Mouse (Mus musculus) cortical plate, adult 2 months (tissue): ENCODE data around the gene Lrch4. TPM values are rescaled to one million over a fixed set of nuclear protein-coding genes. Genes with fewer than 3 reads are reported as not detected.

ENCODE experiments used
- H3K27ac ChIP-seq: fragments of 200-500 bp; 2 replicates; pipeline ENCODE4 v1.5.1; 2012; ENCODE audit warnings: low read length, control low read depth, inconsistent platforms; ENCODE audit not compliant: insufficient read depth
- H3K4me1 ChIP-seq: fragments of 200-500 bp; 2 replicates; pipeline ENCODE4 v1.6.1; 2011; ENCODE audit warnings: low read length; ENCODE audit not compliant: control insufficient read depth, insufficient read depth
- H3K4me3 ChIP-seq: fragments of 200-500 bp; 2 replicates; pipeline ENCODE4 v1.5.1; 2011; ENCODE audit warnings: mild to moderate bottlenecking, low read length, control low read depth; ENCODE audit not compliant: insufficient read depth
- CTCF ChIP-seq: fragments of 200-500 bp; IDR thresholded peaks from 2 replicates; pipeline ENCODE4 v1.5.1; 2011; ENCODE audit warnings: mild to moderate bottlenecking, control low read depth, low read length; ENCODE audit not compliant: insufficient read depth; ENCODE audit errors: extremely low read depth
- POLR2A ChIP-seq: fragments of 200-500 bp; IDR thresholded peaks from 2 replicates; pipeline ENCODE4 v1.6.1; 2011; ENCODE audit warnings: mild to moderate bottlenecking, low read length, control low read depth; ENCODE audit not compliant: insufficient read depth; ENCODE audit errors: extremely low read depth
- polyA plus RNA-seq: library from polyadenylated mRNA; depleted of rRNA; stranded (reverse); fragments of >200 nt; gene quantifications from 2 replicates; pipeline ENCODE4 v1.2.3, GENCODE M21; 2012; rRNA removed

Lrch4 gene
- 11.5 and 15.0 TPM in 2 replicates for polyA plus RNA-seq

DNA sequence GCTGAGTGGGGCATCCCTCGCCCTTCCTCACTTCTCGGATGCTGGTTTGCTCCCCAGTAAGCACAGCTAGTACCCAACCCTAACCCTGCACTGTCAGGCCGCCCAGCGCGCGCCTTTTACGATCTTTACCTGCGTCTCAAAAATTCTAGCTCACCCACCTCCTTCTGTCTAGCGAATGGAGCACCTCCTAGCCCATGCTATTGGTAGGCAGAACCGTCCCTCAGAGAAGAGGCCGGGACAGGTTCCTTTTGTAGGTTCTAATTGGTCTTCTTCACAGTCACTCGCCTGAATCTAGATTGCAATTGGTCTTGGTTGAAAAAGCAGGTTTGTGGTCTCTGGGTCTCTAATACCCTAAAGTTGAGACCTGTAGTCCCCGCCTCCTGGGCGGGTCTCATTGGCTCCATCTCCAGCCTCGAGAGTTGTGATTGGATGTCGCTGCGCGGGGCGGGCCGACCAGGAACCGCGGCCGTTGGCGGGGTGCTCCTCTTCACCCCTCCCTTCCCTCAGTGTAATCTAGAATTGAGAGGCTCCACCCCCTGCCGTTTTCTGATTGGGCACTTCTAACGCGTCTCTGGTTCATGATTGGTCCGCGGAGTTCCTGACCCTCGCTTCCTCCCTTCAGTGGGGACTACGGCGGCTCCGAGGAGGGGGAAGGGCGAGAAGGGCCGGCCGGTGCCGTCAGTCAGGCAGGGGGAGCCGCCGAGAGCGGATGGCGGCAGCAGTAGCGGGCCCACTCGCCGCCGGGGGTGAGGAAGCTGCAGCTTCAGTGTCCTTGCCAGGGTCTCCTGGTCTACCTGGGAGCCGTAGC lies at the start of gene Lrch4, which contains the start of the genes Fbxo24 and Gm20605:
Gene Lrch4, plus strand, starts transcription at position 624 of the 808 bp plus-strand sequence.
Gene Fbxo24, minus strand, starts transcription at position 505 of the 808 bp plus-strand sequence.
Gene Gm20605, plus strand, starts transcription at position 678 of the 808 bp plus-strand sequence.
- TF ChIP-seq CTCF (no peak), POLR2A (peak; percentile 93)
- Histone ChIP-seq H3K27ac (peak within 1 kb of the TSS; percentile 79), H3K4me1 (no peaks in the 10 kb centered on the region), H3K4me3 (peak within 1 kb of the TSS; percentile 90)

DNA sequence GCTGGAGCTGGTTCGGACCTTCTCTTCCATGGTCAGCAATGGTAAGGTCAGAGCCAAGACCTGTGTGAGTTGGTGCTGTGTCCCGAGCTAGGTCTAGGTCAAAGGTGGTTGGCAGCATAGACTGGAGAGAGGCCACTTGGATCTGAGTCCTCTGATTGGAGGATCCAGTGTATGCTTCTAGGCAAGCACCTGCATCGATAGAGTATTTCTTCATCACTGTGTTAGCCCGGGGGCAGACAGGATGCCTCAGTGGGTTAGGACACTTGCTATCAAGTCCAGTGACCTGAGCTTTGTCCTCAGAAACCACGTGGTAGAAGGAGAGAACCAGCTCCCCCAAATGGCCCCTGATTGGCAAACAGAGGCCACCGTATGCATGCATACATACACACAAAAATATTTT lies 48.7 kb upstream of the Lrch4 start:
- no peak overlapping the region for H3K4me3 ChIP-seq

DNA sequence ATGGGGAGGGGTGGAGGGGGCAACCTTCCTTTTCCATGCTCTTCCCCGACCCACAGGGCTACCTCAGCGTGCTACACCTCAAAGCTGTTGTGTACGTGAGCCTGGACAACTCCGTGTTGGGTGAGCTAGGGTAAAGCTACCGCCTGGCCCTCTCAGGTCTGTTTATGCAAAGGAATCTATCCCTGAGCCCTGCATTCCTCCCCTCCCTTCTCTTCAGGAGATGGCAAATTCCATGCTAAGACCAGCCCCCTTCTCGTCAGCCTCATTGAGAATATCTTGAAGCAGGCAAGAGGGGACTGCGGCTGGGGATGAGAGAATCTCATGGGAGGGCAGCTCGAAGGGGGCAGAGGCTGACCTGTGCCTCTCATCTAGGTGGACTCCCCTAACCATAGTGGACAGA lies 46.2 kb upstream of the Lrch4 start:
- Histone ChIP-seq H3K4me3 (no peak overlapping the region), H3K4me1 (no peaks in the 10 kb centered on the region), H3K27ac (no peak overlapping the region)
- no peak for TF ChIP-seq CTCF
- TF ChIP-seq POLR2A, result no peak

More for the DNA sequence above, 48.7 kb upstream of the Lrch4 start:
- no peak for TF ChIP-seq POLR2A
- no peak for TF ChIP-seq CTCF
- no peaks in the 10 kb centered on the region for H3K4me1 ChIP-seq
- H3K27ac ChIP-seq, result no peak overlapping the region

DNA sequence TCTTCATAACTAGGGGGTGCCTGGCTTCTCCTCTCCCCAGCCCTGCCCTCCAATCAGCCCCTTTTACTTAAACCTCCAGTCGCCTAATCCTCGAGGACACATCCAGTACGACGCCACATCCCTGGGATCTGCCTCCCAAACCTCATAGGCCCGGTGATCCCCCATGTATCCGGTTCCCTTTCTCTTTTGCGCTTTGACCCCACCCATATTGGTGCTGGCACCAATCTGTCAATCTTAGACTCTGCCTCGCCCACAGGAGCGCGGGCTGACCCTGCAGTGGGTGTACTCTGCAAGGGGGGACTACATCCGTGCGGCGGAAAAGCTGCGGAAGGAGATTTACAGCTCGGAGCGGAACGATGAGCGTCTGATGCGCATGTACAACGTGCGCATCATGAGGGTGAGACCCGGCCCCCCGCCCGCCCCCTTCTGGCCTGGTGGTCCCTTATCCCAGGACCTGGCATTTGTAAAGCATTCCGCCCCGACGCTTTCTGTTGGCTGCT lies 45.2 kb upstream of the Lrch4 start:
- Histone ChIP-seq H3K27ac (no peak overlapping the region), H3K4me1 (no peaks in the 10 kb centered on the region), H3K4me3 (peak overlapping the region; percentile 16)
- TF ChIP-seq CTCF (no peak), POLR2A (no peak; the same call in 1 of the 2 replicates)

DNA sequence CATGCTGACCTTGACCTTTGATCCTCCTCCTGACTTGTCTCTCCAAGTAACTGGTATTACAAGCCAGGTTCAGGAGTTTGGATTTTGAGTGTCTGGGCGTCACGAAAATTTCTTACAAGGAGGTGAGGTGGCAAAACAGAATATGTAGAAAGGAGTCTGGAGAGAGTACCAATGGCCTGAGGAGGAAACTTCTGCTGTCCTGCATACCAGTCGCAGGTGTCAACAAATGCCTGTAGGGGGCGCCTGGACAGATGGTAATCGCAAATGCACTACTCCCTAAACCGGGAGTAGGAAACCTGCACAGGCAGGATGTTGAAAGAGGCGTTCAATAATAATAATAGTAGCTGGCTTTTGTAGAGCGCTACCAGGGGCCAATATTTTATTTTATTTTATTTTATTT lies 43.9 kb upstream of the Lrch4 start:
- no peak overlapping the region for H3K27ac ChIP-seq

DNA sequence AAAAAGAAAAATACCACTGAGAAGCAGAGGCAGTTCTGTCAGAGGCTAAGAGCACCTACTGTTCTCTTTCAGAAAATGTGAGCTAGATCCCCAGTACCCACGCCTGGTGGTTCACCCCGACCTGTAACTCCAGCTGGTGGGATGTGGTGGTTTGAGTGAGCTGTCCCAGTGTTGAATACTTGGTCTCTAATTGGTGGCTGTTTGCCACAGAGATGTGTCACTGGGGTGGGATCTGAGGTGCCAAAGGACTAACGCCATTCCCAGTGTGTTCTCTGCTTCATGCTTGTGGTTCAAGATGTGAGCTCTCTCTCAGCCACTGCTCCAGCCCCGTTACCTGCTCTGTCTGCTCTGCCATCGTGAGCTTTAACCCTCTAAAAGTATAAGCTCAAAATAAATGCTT lies 38.4 kb upstream of the Lrch4 start:
- Histone ChIP-seq H3K4me3 (no peak overlapping the region), H3K27ac (no peak overlapping the region), H3K4me1 (no peaks in the 10 kb centered on the region)
- no peak for TF ChIP-seq POLR2A
- TF ChIP-seq CTCF, result no peak

More for the DNA sequence above, 43.9 kb upstream of the Lrch4 start:
- Histone ChIP-seq H3K4me3 (no peak overlapping the region), H3K4me1 (no peaks in the 10 kb centered on the region)
- TF ChIP-seq CTCF (peak; percentile 56), POLR2A (no peak)

DNA sequence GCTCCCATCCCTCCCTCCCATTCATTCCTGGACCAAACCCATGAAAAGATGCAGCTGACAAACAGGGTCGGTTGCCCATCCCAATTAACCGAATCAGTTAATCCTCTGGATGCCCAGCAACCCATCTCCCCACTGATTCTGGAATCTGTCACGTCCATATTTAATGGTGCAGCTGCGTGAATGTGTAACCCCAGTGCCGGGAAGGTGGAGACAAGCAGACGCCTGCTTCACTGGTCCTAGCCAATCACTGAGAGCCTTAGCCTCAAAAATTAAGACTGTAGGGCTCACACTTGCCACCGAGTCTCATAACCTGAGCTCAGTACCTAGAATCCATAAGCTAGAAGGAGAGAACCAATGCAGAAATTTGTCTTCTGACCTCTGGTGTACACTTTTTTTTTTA lies 33.0 kb upstream of the Lrch4 start:
- TF ChIP-seq POLR2A, result no peak
- no peak for TF ChIP-seq CTCF
- Histone ChIP-seq H3K27ac (no peak overlapping the region), H3K4me3 (no peak overlapping the region), H3K4me1 (peaks cover 4% of the 10 kb centered on the region)

DNA sequence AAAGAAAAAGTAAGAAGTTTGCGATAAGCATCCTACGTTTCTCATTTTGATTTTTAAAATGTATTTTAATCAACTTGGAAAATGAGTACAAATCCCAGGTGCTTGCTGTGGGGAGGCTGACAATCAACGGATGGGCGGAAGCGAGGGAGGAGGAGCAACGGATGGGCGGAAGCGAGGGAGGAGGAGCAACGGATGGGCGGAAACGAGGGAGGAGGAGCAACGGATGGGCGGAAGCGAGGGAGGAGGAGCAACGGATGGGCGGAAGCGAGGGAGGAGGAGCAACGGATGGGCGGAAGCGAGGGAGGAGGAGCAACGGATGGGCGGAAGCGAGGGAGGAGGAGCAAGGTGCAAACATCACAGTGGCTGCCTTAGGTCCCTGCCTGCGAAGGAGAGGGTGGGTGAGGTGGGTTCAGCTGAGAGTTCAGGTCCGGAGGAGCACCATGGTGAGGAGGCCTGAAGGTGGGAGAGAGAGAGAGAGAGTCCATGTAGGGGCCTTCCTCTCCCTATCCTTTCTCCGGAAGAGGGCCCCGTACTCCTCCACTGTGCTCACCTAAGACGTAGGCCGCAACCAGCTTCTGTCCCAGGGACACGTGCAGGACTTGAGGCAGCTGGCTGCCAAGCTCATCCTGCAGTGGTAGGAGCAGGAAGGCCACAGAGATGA lies 32.2 kb upstream of the Lrch4 start:
- H3K4me3 ChIP-seq, result no peak overlapping the region; the same call in 1 of the 2 replicates
- no peak for TF ChIP-seq CTCF
- TF ChIP-seq POLR2A, result no peak

DNA sequence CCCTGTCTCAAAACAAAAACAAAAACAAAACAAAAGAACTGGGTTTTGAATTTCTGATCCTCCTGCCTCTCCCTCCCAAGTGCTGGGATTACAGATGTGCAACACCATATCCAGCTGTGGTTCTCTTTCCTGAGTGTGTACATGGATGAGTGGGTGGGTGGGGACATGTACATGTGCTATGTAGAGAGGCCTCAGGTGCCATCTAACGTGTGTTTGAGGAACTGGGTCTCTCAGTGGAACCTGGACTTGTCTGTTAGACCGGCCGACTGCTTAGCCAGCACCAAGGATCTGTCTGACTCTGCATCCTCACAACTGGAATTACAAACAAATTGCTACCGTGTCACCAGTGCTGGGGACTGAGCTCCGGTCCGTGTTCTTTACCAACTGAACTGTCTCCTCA lies 31.3 kb upstream of the Lrch4 start:
- no peak for TF ChIP-seq CTCF
- TF ChIP-seq POLR2A, result no peak
- H3K4me1 ChIP-seq, result peaks cover 4% of the 10 kb centered on the region
- no peak overlapping the region for H3K27ac ChIP-seq
- no peak overlapping the region for H3K4me3 ChIP-seq

More for the DNA sequence above, 32.2 kb upstream of the Lrch4 start:
- H3K27ac ChIP-seq, result no peak overlapping the region
- H3K4me1 ChIP-seq, result peaks cover 4% of the 10 kb centered on the region
